Mouse (Mus musculus) adrenal gland, adult 8-10 months (tissue): ENCODE data around the gene Cp. TPM values are rescaled to one million over a fixed set of nuclear protein-coding genes. Genes with fewer than 3 reads are reported as not detected.
"Not testable (repeated sequence)": the region's sequence is repeated elsewhere in the genome, so short reads cannot be mapped to it uniquely, and the experiment has no call there.

Experiments
- DNase-seq: peaks from one replicate; pipeline ENCODE4 v3.0.0; 2022
- total RNA-seq, 4 experiments: library from RNA; stranded (reverse); gene quantifications; 2 replicates each; pipeline ENCODE4 v1.2.4; 2022

The Cp gene
- total RNA-seq, 4 experiments from 2014 or later = 46.2 to 84.5 (median 51.1) TPM

DNA sequence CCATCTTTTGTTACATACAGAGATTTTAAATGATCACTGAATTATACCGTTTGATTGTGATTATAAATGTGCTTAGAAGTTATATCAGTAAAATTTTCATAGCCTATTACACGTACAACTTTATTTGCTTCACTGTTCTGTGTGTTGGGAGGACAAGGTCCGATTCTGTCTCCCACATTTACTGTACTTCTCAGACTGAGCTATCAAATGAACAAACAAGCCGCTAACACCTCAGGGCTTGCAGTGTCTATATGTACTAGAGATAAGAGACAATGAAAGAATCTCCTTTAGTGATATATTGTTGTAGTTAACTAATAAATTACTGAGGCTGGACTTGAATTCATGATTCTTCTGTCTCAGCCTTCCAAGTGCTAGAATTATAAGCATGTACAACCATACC lies 50.4 kb downstream of the Cp start:
- no peak for DNase-seq

DNA sequence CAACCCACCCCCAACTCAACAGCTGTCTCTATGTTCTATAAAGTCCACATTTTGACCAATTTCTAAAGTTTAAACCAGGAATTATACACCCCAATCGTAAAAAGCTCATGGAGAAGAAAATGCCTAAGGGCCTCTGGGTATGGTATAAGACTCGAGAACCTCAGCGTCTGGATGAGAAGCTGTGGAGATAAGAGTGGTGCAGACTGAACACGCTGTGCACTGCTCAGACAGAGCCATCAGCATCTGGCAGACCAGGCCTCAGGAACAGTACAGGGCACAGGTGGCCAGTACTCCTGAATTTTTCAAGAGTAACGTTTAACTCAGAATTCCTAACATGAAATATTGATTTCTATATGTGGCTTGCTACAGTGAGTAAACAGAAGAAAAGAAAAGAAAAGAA lies 50.9 kb downstream of the Cp start:
- no peak for DNase-seq

DNA sequence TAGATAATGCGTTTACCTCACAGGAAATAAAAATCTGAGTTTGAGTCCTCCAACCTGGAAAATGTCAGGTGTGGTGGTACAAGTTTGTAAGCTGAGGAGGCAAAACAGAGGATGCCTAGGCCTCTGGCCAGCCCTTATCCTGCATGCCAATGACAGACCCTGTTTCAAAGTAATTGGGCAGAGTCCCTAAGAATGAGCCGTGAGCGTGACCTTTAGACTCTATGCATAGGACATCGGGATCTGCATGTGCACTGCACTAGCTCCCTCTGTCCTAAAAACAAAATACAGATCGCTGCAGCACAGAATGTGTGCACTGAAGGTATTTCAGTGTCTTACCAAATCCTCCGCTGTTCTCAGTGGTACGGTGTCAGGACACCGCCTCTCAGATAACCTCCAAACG lies 53.6 kb downstream of the Cp start:
- no peak for DNase-seq

DNA sequence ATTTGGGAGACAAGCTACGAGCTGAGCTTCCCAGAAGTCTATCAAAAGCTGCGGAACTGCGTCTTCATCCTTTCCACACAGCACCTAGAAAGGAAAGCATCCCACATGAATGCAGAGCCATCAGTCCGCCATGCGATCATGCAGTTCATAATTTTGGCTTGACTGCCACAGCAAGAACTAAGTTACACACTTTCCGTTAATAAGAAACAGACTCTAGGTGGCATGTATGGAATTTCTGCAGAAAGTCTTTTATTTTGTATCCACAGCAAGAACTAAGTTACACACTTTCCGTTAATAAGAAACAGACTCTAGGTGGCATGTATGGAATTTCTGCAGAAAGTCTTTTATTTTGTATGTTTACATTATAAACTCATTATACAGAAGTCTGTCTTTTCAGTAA lies 54.1 kb downstream of the Cp start:
- not testable (repeated sequence) for DNase-seq

DNA sequence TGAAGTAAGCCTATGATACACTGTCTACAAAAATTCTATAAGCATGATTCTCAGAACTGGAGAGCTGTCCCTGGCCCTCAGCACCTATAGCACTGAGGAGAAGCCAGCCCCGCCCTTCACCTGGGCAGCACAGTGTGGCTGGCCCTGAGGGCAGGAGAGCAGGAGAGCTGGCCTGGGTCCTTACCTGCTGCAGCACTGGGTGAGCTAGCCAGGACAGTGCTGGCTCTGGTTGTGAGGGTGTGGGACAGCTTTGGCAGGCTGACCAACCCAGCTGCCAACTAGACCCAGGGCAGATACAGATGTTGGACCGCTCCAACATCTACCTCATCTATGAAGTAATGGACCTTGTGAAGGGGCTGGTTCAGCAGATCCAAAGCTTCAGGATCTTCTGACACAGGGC lies 57.6 kb downstream of the Cp start:
- no peak for DNase-seq

DNA sequence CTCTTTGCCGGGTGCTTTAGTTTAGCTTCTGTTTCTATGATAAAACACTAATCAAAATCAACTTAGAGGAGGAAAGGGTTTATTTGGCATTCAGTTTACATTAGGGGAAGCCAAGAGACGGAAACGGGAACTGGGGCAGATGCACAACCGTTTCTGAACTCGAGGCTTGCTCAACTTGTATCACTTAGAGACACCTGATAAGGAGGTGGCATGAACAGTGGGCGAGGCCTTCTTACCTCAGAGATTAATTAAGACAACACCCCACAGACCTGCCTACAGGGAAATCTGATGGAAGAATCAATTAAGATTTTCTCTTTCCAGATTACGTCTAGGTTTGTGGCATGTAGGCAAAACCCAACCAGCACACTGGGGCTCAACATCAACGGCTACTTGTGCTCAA lies 61.2 kb downstream of the Cp start:
- DNase-seq = no peak

DNA sequence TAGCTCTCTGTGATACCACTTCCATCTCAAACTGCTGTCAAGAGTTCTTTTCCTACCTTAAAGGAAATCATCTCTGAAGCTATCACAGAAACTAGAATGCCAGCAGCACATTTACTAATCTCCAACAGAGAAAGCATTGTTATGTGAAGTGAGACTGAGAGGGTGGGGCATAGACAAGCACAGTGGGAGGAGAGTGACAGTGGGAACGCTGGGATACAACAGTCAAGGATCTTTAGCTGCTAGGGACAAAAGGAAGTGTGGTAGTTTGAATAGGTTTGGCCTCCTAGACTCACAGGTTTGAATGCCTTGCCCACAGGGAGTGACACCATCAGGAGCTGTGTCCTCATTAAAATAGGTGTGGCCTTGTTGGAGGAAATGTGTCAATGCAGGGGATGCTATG lies 67.0 kb downstream of the Cp start:
- DNase-seq = no peak

DNA sequence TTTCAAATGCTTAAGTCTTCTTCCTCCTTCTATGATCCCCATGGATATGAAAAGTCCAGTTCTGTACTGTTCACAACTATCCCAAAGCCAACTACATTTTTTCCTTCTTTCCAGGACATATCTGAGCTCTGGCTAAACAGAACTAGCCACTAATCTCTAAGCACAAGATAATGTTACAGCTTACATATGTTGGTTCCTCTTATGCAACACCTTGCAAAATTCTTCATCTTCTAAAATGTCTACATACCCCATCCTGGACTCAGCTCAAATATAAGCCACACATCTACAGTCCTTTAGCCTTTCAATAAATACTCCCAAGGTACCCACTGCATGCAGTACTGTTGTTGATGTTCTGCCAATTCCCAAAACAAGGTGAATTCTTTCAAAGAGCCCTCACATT lies 69.6 kb downstream of the Cp start:
- no peak for DNase-seq

DNA sequence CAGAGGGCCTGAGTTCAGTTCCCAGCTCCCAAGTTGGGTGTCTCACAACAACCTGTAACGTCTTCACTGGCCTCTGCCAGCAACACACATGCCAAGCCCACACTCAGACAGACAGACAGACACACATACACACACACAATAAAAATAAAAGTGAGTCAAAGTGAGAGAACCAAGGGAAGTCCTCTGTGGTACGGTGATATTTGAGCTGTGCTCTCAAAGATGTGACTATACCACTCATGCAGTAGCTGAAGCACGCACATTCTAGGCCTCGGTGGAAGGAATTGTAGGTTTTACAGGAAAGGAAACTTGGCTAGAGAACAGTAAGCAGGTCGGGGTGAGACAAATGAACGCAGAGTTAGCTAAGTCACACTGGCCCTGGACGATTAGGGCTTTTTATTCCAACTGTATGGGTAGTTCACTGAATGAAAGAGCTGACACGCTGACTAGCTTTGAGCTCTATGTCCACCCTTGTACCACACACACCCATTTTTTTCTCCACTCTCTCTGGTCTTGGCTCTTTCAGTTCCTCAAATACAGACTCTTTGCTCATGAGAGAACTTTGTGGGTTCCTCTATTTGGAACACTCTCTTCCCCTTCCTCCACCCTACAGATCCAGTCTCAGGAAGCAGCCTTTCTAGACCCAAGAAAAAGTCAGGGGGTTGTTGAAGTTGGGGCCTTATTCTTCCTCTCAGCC lies 70.3 kb downstream of the Cp start:
- no peak for DNase-seq

DNA sequence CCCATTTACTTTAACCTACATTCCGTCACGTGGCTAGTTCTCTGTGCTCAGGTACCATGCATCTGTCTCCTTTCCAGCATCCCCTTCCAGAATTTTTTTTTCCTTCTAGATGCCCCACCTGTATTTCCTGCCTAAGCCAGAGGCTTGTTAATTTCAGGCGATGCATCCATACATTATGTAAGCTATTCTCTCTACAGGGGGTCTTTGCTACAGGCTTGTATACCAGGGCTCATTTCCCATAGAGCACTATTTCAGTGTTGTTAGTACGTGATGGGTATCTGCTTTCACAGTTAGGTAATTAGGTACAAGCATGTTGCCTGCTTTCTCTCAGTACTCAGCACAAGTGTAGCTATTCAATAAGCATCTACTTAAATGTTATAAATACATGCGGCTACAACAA lies 70.9 kb downstream of the Cp start:
- no peak for DNase-seq

DNA sequence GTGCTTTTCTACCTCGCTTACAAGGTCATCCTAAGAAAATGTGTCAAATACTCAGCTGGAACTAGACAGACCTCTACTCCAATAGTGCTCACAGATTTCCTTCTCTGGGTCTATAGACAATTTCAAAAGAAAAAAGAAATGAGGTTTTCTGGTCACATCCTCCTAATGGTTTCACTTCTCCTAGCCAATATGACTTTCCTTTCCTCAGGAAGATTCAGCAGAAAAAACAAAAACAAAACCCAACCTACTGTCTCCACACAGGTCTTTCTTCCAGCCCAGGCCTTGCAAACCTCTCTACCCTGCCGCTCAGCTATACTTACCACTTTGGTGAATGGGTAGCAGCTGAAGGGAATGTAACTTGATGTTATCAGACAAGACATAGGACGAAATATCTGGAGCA lies 71.8 kb downstream of the Cp start:
- no peak for DNase-seq

DNA sequence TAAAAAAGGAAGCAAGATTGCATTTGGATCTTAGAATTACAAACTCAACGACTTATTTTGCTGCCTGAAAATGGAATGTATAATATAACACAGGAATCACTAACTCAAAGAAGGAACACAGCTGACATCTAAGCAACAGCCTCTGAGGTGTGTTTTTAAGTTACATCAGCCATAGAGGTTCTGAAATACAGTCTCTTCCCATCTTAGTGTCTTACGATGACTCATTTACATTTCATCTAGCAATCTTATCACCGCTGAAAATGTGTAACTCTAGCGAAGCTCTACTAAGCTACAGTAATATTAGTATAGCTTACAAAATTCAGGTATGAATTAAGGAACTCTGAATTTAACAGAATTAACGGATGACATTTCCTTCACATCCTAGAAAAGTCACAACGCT lies 74.0 kb downstream of the Cp start:
- DNase-seq = no peak

DNA sequence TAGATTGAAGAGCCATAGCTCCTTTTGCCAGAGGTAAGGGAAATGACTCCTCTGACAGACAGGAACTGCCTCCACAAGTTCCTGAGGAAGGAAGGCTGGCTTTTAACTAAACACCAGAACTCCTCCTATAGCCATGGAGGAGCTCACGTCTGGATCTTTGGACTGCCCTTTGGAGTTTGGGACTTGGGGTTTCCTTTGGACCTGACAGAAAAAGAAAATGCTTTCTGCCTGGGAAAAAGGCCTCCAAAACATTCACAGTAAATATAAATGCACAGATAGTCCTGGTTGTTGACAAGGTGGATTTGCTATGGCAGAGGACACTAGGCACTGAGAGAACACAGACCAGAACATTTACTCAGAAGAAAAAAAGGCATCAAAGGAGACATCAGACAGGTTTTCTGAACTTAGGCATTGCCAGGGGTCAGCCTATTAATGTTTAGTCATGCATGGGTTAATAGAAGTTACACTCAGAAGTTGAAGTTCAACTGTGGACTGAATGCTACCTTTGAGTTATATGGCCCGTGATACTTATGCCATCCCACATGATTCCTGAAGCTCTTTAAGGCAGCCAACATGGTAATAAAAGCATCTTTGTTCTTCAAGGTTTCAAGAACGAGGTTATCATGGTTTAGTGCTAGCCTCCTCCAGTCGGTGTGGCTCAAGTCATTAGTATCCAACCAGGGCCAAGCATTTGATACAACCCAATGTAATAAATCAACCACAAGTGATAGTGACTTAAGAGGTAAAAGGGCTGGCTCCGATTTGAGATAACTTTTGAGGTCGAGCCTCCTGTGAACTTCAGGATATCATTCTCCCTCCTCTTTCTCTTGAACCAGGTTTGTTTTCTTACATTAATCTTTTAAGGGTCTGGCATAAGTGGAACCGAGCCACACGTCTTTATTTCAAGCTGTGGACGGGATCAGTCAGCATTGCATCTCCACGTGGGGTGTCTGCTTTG lies 77.2 kb downstream of the Cp start:
- no peak for DNase-seq

DNA sequence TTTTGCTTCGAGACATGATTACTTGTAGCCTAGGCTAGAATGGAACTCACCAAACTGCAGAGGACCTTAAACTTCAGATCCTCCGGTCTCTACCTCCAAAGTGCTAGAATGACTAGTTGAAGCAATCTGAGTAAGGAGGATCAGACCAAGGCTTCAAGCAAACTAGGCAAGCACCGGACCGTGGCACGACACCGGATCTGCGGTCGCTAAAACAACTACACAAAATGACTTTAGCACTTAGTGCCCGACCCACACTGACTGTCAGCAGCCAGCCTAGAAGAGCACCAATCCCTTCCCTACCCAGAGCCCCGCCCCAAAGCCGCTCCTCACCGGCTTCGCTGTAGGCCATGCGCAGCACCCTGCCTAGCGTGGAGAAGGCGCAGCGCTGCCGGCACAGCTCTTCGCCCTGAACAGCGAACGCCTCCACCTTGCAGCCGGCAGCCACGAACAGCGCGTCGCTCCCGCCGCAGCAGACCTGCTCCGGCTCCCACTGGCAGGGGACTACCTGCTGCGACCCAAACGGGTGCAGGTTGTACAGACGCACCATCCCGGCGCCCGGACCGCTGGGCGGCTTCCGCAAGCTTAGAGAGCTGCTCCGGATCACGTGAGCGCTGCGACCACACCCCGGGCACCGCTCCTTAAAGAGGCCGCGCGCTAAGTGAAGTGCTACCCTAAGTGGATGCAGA lies 78.0 kb downstream of the Cp start, which contains the start of gene Hps3:
Gene Hps3 (minus strand): TSS at position 597 of the 686 bp plus-strand sequence.
- DNase-seq = peak; percentile 80

DNA sequence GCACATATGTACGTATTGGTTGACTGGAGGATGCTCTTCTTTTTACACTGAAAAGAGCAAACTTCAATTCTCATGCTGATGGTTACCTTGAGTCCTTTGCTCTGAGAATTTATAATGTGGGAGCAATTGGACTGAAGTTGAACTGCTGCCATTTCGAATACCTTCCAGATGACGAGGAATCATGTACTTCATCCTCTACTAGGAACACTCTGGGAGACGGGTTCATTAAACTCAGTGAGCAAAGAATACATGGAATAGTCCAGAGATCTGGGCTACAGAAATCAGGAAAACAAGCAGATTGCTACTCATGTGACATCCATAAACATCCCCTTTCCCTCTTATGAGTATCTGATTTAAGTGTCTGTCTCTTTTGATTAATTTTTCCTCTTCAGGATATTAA lies 79.2 kb downstream of the Cp start:
- no peak for DNase-seq

DNA sequence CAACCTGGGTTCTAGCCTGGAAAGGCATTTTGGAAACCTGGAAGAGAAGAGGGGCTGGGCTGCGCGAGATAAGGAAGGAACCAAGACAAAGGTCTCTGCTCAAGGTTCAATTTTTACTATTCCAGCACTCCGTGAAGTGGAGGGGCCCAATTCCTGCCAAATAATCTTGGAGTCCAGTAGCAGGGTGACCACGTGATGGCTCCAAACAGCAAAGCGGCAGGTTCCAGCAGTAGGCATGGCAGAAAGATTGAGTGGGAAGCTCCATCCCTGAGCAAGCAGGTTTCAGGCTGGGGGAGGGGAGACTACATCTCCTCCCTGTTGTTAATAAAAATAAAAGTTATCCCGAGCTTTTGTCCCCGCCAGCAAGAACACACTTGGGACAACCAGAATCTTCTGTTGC lies 84.6 kb downstream of the Cp start:
- DNase-seq = not testable (repeated sequence)

DNA sequence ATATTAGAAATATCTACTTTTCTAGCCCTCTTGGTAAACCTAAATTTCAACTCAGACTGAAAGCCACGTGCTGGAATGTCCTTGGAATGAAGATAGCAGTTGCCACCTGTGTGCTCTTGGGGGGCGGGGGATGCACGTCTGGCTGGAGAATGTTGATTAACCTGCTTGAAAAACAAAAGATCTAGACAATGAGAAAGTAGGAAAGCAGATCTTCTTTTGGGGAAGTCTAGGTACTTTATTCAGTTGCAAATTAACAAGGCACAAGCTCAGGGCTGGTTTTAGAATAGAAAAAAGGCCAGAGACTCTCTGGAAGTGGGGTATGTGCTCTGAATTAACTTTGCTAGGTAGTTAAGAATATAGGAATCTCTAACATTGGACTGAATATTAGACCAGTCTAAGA lies 87.9 kb downstream of the Cp start:
- DNase-seq = not testable (repeated sequence)

DNA sequence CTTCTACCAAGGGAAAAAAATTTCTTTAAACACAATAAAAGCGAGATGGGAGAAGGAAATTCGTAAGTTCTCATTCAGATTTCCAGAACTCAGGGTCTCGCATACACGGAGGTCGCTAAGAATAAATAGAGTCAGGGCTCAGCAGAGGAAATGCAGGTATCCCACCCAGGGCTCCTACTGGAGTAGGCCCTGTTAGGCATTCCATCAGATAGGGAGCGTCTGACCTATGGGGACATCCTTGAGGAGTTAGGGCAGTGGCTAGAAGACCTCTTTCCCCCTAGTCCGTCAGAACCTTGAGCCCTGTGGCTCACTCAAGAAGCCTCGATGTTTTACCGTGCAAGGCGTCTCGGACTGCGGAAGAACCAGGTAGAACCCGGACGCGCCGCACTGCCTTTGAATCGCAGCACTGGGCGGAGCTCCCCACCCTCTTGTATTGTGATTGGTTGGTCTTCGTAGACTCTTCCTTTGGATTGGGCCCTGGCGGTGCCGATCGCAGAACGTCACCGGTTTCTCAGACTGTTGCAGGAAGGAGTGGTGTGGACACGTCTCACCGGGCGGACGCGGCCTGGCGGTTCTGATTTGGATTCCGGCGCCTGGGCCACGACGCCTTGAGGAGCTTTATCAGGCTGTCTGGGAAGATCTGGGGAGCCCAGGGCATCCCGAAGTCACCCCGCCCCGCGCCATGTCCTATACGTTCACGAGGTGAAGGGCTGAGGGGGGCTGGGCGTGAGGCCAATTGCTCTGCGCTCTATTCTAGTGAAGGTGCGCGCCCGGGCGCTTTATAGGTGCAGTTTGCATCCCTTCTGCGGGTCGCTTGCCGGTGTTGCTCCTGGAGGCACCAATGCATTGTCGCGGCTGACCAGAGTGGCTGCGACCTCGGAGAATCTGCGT lies 100.7 kb downstream of the Cp start, which contains the start of gene Hltf:
Gene Hltf (plus strand): TSS at position 506 of the 891 bp plus-strand sequence.
- peak; percentile 93 for DNase-seq

DNA sequence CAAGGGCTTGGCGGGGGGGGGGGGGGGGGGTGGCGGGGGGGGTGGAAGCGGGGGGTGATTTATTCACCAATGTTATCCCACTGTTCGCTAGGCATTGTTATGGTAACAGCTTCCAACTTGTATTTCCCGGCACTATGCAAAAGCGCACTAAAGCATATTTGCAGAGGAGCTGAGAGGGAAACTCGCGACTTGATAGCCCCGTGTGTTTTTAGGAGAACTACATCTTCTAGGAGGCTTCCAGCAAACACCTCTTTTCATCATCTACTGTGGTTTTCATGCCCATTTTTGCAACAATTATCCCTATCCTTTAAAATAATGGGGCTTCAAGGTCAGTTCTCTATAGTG lies 101.3 kb downstream of the Cp start:
- no peak for DNase-seq
